Mouse (Mus musculus): Measurements from ENCODE around the gene 1300017J02Rik. TPM values are rescaled to one million over a fixed set of nuclear protein-coding genes. Genes with fewer than 3 reads are reported as not detected.

The 1300017J02Rik gene
- polyA plus RNA-seq, 1 experiment from 2014 or later = 1.3 TPM

DNA sequence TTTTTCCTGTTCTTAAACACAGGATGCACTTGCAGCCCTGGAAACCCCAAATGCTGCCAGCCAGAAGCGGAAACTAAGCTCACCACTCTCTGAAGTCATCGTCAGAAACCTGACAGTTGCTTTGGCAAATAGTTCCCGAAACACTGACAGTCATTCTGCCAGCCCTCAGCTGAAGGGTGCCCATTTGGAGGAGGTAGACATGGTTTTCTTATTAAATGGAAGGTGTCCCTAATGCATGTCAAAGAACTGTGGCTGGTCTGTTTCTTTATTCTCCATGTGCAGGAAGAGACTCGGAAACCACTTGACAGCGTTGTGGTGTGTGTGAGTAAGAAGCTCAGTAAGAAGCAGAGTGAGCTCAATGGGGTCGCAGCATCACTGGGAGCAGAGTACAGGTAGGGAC, 27.8 kb upstream of the 1300017J02Rik start:
- Histone ChIP-seq H3K36me3 (ENCODE audit: control insufficient read depth, insufficient read depth, low read length) (peaks cover 15% of the 10 kb centered on the region; the same call in 1 of the 2 replicates), H3K27ac (replicated peaks) (no peak overlapping the region), H3K4me1 (replicated peaks; ENCODE audit: control insufficient read depth, insufficient read depth) (no peaks in the 10 kb centered on the region), H3K9me3 (ENCODE audit: control insufficient read depth, low read length) (no peaks in the 10 kb centered on the region), H3K27me3 (ENCODE audit: control insufficient read depth, insufficient read depth, low read length) (no peaks in the 10 kb centered on the region), H3K9ac (ENCODE audit: low read length) (no peak overlapping the region), H3K4me3 (ENCODE audit: low read depth, low read length) (no peak overlapping the region), H3K4me2 (replicated peaks; ENCODE audit: low read depth) (no peak overlapping the region)
- no peak for TF ChIP-seq EP300 (optimal IDR thresholded peaks at IDR 0.05)
- ATAC-seq (ENCODE audit: low FRiP score, low TSS enrichment) (no peak), DNase-seq (ENCODE audit: low spot score) (no peak)
- 91% methylated on average over 6 of the region's 6 CpGs for WGBS

DNA sequence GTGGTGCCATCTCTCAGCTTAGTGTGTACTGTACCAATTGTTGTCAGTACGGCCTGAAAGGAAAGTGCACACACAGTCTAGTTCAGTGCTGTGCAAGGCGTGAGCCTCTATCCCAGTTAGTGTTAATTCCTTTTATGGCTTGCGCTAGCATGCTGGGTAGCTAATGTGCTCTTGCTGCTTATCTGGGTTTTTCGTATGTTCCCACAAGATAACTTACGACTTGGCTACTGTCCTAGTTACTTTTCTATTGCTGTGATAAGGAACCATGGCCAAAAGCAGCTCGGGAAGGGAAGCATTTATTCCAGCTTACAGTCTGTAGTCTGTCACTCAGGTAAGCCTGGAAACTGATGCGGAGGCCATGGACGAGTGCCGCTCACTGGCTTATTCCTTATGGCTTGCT, 21.6 kb upstream of the 1300017J02Rik start:
- Histone ChIP-seq H3K9me3 (ENCODE audit: control insufficient read depth, low read length) (no peaks in the 10 kb centered on the region), H3K27ac (replicated peaks) (no peak overlapping the region), H3K9ac (ENCODE audit: low read length) (no peak overlapping the region), H3K36me3 (ENCODE audit: control insufficient read depth, insufficient read depth, low read length) (peaks cover 31% of the 10 kb centered on the region), H3K4me1 (replicated peaks; ENCODE audit: control insufficient read depth, insufficient read depth) (no peaks in the 10 kb centered on the region), H3K4me2 (replicated peaks; ENCODE audit: low read depth) (no peak overlapping the region), H3K27me3 (ENCODE audit: control insufficient read depth, insufficient read depth, low read length) (no peaks in the 10 kb centered on the region), H3K4me3 (ENCODE audit: low read depth, low read length) (no peak overlapping the region)
- WGBS = 73% methylated on average over 9 of the region's 9 CpGs
- TF ChIP-seq EP300 (optimal IDR thresholded peaks at IDR 0.05) = no peak
- TF ChIP-seq CTCF (IDR thresholded peaks at IDR 0.05; ENCODE audit: low read depth) = no peak
- ATAC-seq (ENCODE audit: low FRiP score, low TSS enrichment) (no peak), DNase-seq (ENCODE audit: low spot score) (no peak)

DNA sequence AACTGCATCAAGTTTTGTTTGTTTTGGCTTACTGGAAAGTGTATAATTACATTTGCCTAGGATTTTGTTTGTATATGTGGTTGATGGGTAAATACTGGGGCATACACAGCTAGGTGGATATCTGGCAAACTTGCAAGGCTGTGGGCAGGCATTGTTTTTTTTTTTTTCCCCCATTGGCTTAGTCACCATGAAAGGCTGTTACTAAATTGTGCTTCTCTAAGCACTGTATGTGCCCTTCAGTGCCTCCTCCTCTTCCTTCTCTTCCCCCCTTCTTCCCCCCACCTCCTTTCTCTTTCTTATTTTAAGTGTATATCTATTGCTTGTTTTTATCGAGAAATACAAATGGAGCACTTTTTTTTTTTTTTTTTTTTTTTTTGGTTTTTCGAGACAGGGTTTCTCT, 19.8 kb upstream of the 1300017J02Rik start:
- no peaks in the 10 kb centered on the region for H3K4me1 ChIP-seq (replicated peaks; ENCODE audit: control insufficient read depth, insufficient read depth)
- WGBS = 79% methylated on average over 1 of the region's 2 CpGs
- no peak overlapping the region for H3K9ac ChIP-seq (ENCODE audit: low read length)
- peaks cover 40% of the 10 kb centered on the region for H3K36me3 ChIP-seq (ENCODE audit: control insufficient read depth, insufficient read depth, low read length)
- no peak overlapping the region for H3K27ac ChIP-seq (replicated peaks)
- ATAC-seq (ENCODE audit: low FRiP score, low TSS enrichment) (peak; percentile 51; the same call in 1 of the 2 replicates), DNase-seq (ENCODE audit: low spot score) (no peak)
- H3K27me3 ChIP-seq (ENCODE audit: control insufficient read depth, insufficient read depth, low read length) = no peaks in the 10 kb centered on the region
- H3K4me2 ChIP-seq (replicated peaks; ENCODE audit: low read depth) = no peak overlapping the region
- no peaks in the 10 kb centered on the region for H3K9me3 ChIP-seq (ENCODE audit: control insufficient read depth, low read length)
- TF ChIP-seq EP300 (optimal IDR thresholded peaks at IDR 0.05) (no peak), CTCF (IDR thresholded peaks at IDR 0.05; ENCODE audit: low read depth) (no peak)
- no peak overlapping the region for H3K4me3 ChIP-seq (ENCODE audit: low read depth, low read length)

DNA sequence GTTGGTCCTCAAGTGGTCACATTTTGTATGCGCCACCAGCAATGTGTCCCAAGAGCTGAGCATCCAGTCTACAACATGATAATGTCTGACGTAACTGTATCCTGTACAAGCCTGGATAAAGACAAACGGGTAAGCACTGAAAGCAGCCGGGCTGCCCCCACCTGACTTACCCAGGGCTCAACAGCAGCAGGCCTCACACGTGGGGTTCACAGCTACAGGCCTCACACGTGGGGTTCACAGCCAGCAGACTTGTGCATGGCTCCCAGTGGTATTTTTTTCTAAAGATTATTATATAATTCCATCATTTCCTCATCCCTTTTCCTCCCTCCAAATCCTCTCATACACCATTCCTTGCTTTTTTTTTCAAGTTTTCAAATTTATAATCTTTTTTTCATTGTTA, 5.0 kb upstream of the 1300017J02Rik start:
- 88% methylated on average over 6 of the region's 6 CpGs for WGBS
- no peak overlapping the region for H3K9ac ChIP-seq (ENCODE audit: low read length)

DNA sequence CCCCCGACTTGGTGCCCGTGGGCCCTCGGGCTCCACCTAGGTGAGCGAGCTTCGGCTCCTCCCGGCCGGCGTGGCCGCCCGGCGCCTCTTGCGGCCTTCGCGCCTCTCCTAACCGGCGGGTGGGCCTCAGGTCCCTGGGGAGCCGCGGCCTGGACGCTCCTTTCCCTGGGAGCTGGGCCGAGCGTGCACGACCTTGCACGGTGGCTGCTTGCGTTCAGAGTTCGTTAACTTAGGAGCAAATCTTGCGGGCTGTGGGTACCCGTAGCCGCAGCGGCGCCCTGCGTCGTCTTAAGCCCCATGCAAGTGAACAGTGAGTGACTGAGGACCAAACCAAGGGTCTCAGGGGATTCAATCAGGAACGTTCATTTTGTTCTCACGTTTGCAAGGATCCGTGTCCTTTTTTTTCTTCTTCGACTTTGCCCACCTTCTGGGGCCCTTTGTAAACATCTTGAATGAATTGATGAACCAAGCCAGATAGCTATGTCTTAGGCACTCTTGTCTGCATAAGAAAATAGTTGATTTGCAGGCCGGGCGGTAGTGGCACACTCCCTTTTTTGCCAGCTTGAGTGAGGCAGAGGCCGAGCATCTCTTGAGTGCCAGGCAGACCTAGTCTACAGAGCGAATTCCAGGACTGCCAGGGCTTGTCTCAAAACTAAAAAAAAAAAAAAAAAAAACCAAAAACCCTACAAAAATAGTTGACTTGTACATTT, 605 bp upstream of the 1300017J02Rik start:
- under 1% methylated on average over 37 of the region's 40 CpGs for WGBS
- Histone ChIP-seq H3K4me3 (ENCODE audit: low read depth, low read length) (peak overlapping the region; percentile 88), H3K27me3 (ENCODE audit: control insufficient read depth, insufficient read depth, low read length) (no peaks in the 10 kb centered on the region), H3K27ac (replicated peaks) (peak overlapping the region; percentile 70), H3K9ac (ENCODE audit: low read length) (peak overlapping the region; percentile 84), H3K9me3 (ENCODE audit: control insufficient read depth, low read length) (no peaks in the 10 kb centered on the region), H3K4me2 (replicated peaks; ENCODE audit: low read depth) (peak overlapping the region; percentile 85), H3K36me3 (ENCODE audit: control insufficient read depth, insufficient read depth, low read length) (0 out of 2 replicates have a peak, but pooled peaks cover 3% of the 10 kb centered on the region), H3K4me1 (replicated peaks; ENCODE audit: control insufficient read depth, insufficient read depth) (no peaks in the 10 kb centered on the region)
- TF ChIP-seq EP300 (optimal IDR thresholded peaks at IDR 0.05) (no peak), CTCF (IDR thresholded peaks at IDR 0.05; ENCODE audit: low read depth) (peak; percentile 12; the same call in 1 of the 2 replicates)
- DNase-seq (ENCODE audit: low spot score) (no peak), ATAC-seq (ENCODE audit: low FRiP score, low TSS enrichment) (peak; percentile 71)

More for the DNA sequence above, 5.0 kb upstream of the 1300017J02Rik start:
- Histone ChIP-seq H3K4me2 (replicated peaks; ENCODE audit: low read depth) (no peak overlapping the region), H3K36me3 (ENCODE audit: control insufficient read depth, insufficient read depth, low read length) (peaks cover 9% of the 10 kb centered on the region; the same call in 1 of the 2 replicates), H3K4me1 (replicated peaks; ENCODE audit: control insufficient read depth, insufficient read depth) (no peaks in the 10 kb centered on the region), H3K4me3 (ENCODE audit: low read depth, low read length) (no peak overlapping the region), H3K27ac (replicated peaks) (no peak overlapping the region), H3K9me3 (ENCODE audit: control insufficient read depth, low read length) (no peaks in the 10 kb centered on the region), H3K27me3 (ENCODE audit: control insufficient read depth, insufficient read depth, low read length) (no peaks in the 10 kb centered on the region)
- no peak for DNase-seq (ENCODE audit: low spot score)
- ATAC-seq (ENCODE audit: low FRiP score, low TSS enrichment) = no peak
- TF ChIP-seq EP300 (optimal IDR thresholded peaks at IDR 0.05) = no peak
- no peak for TF ChIP-seq CTCF (IDR thresholded peaks at IDR 0.05; ENCODE audit: low read depth)

DNA sequence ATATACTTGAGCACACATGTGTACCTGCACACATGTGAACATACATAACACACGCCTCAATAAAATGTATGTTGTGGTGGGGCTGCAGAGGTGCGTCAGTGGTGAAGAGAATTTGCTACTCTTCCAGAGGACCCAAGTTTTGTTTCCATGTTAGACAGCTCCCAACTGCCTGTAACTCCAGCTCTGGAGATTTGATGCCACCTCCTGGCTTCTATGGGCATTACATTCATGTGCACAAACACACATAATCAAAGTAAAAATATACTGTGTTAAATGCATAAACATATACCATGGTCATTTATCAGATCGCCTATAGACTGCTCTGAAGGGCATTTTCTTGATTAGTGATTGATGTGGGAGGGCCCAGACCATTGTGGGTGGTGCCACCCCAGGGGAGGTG, 2.2 kb downstream of the 1300017J02Rik start:
- H3K9ac ChIP-seq (ENCODE audit: low read length) = no peak overlapping the region
- H3K4me2 ChIP-seq (replicated peaks; ENCODE audit: low read depth) = no peak overlapping the region
- no peak overlapping the region for H3K27ac ChIP-seq (replicated peaks)
- H3K4me3 ChIP-seq (ENCODE audit: low read depth, low read length) = no peak overlapping the region
- H3K36me3 ChIP-seq (ENCODE audit: control insufficient read depth, insufficient read depth, low read length) = no peaks in the 10 kb centered on the region
- peak; percentile 68 for DNase-seq (ENCODE audit: low spot score)
- H3K4me1 ChIP-seq (replicated peaks; ENCODE audit: control insufficient read depth, insufficient read depth) = no peaks in the 10 kb centered on the region
- no peak for ATAC-seq (ENCODE audit: low FRiP score, low TSS enrichment)
- 49% methylated on average over 3 of the region's 3 CpGs for WGBS
- no peaks in the 10 kb centered on the region for H3K27me3 ChIP-seq (ENCODE audit: control insufficient read depth, insufficient read depth, low read length)
- no peaks in the 10 kb centered on the region for H3K9me3 ChIP-seq (ENCODE audit: control insufficient read depth, low read length)
- TF ChIP-seq CTCF (IDR thresholded peaks at IDR 0.05; ENCODE audit: low read depth) (peak; percentile 91), EP300 (optimal IDR thresholded peaks at IDR 0.05) (no peak)
